Mouse (Mus musculus): ENCODE measurements around the gene Chst4. TPM values are rescaled to one million over a fixed set of nuclear protein-coding genes. Genes with fewer than 3 reads are reported as not detected.

The Chst4 gene
- polyA plus RNA-seq, 1 experiment: not detected

GRCm38 (mm10) chr8:109989151-109989550 is 50.4 kb downstream of the Chst4 start:
- Histone ChIP-seq H3K4me3 (replicated peaks) (no peak overlapping the region), H3K36me3 (replicated peaks; ENCODE audit: low read length) (no peaks in the 10 kb centered on the region), H3K9me3 (no peaks in the 10 kb centered on the region), H3K4me1 (no peaks in the 10 kb centered on the region), H3K27me3 (replicated peaks) (peaks cover 6% of the 10 kb centered on the region)
- TF ChIP-seq GATA1 (IDR thresholded peaks at IDR 0.05; ENCODE audit: borderline replicate concordance, low read length) (no peak), FLI1 (IDR thresholded peaks at IDR 0.05; ENCODE audit: low read length) (no peak)

- Histone ChIP-seq H3K4me1 (no peaks in the 10 kb centered on the region), H3K4me3 (replicated peaks) (no peak overlapping the region), H3K27me3 (replicated peaks) (peaks cover 6% of the 10 kb centered on the region), H3K9me3 (no peaks in the 10 kb centered on the region), H3K36me3 (replicated peaks; ENCODE audit: low read length) (no peaks in the 10 kb centered on the region)
- TF ChIP-seq FLI1 (IDR thresholded peaks at IDR 0.05; ENCODE audit: low read length): no peak
- TF ChIP-seq GATA1 (IDR thresholded peaks at IDR 0.05; ENCODE audit: borderline replicate concordance, low read length): no peak
Observed at GRCm38 (mm10) chr8:109987776-109988175, 51.8 kb downstream of the Chst4 start.

GRCm38 (mm10) chr8:109986384-109986783 is 53.2 kb downstream of the Chst4 start:
- TF ChIP-seq GATA1 (IDR thresholded peaks at IDR 0.05; ENCODE audit: borderline replicate concordance, low read length) (no peak), FLI1 (IDR thresholded peaks at IDR 0.05; ENCODE audit: low read length) (no peak)
- Histone ChIP-seq H3K27me3 (replicated peaks) (peaks cover 6% of the 10 kb centered on the region), H3K4me3 (replicated peaks) (no peak overlapping the region), H3K36me3 (replicated peaks; ENCODE audit: low read length) (no peaks in the 10 kb centered on the region), H3K9me3 (no peaks in the 10 kb centered on the region), H3K4me1 (no peaks in the 10 kb centered on the region)

GRCm38 (mm10) chr8:109983944-109984343 is 55.6 kb downstream of the Chst4 start:
- Histone ChIP-seq H3K36me3 (replicated peaks; ENCODE audit: low read length) (no peaks in the 10 kb centered on the region), H3K27me3 (replicated peaks) (peaks cover 6% of the 10 kb centered on the region), H3K4me3 (replicated peaks) (no peak overlapping the region), H3K4me1 (no peaks in the 10 kb centered on the region), H3K9me3 (no peaks in the 10 kb centered on the region)
- TF ChIP-seq FLI1 (IDR thresholded peaks at IDR 0.05; ENCODE audit: low read length): no peak
- TF ChIP-seq GATA1 (IDR thresholded peaks at IDR 0.05; ENCODE audit: borderline replicate concordance, low read length): no peak

- no peak for TF ChIP-seq FLI1 (IDR thresholded peaks at IDR 0.05; ENCODE audit: low read length)
- no peak for TF ChIP-seq GATA1 (IDR thresholded peaks at IDR 0.05; ENCODE audit: borderline replicate concordance, low read length)
- Histone ChIP-seq H3K4me3 (replicated peaks) (no peak overlapping the region), H3K27me3 (replicated peaks) (peaks cover 6% of the 10 kb centered on the region), H3K4me1 (no peaks in the 10 kb centered on the region), H3K9me3 (no peaks in the 10 kb centered on the region), H3K36me3 (replicated peaks; ENCODE audit: low read length) (no peaks in the 10 kb centered on the region)
Observed at GRCm38 (mm10) chr8:109982386-109983105, 57.0 kb downstream of the Chst4 start.

- Histone ChIP-seq H3K4me1 (no peaks in the 10 kb centered on the region), H3K4me3 (replicated peaks) (no peak overlapping the region), H3K9me3 (peaks cover 10% of the 10 kb centered on the region), H3K27me3 (replicated peaks) (peaks cover 2% of the 10 kb centered on the region), H3K36me3 (replicated peaks; ENCODE audit: low read length) (no peaks in the 10 kb centered on the region)
- TF ChIP-seq FLI1 (IDR thresholded peaks at IDR 0.05; ENCODE audit: low read length) (no peak), GATA1 (IDR thresholded peaks at IDR 0.05; ENCODE audit: borderline replicate concordance, low read length) (no peak)
Observed at GRCm38 (mm10) chr8:109979339-109979738, 60.2 kb downstream of the Chst4 start.

Other genes with a start within 250 kb of the Chst4 start
- gene Phlpp2, start 171.2 kb downstream of the Chst4 start, polyA plus RNA-seq (2012; ENCODE audit: insufficient read depth, low replicate concordance): 0.45 TPM in 1 of 2 replicates, not detected in the other
- not detected in 2 replicates for gene Marveld3, start 77.5 kb downstream of the Chst4 start, polyA plus RNA-seq (2012; ENCODE audit: insufficient read depth, low replicate concordance)
- gene Tat, start 49.3 kb downstream of the Chst4 start, polyA plus RNA-seq (2012; ENCODE audit: insufficient read depth, low replicate concordance): not detected in 2 replicates
- gene Zfp612, start 40.0 kb upstream of the Chst4 start, polyA plus RNA-seq (2012; ENCODE audit: insufficient read depth, low replicate concordance): not detected in 2 replicates
- not detected in 2 replicates for gene Gm21964, start 61.5 kb upstream of the Chst4 start, polyA plus RNA-seq (2012; ENCODE audit: insufficient read depth, low replicate concordance)
- not detected in 2 replicates for gene Gm17720, start 63.0 kb upstream of the Chst4 start, polyA plus RNA-seq (2012; ENCODE audit: insufficient read depth, low replicate concordance)
- not detected in 2 replicates for gene Calb2, start 128.5 kb upstream of the Chst4 start, polyA plus RNA-seq (2012; ENCODE audit: insufficient read depth, low replicate concordance)
- gene Cmtr2, start 175.9 kb upstream of the Chst4 start, polyA plus RNA-seq (2012; ENCODE audit: insufficient read depth, low replicate concordance): 0.47 TPM in 1 of 2 replicates, not detected in the other
- gene Hydin, start 227.2 kb upstream of the Chst4 start, polyA plus RNA-seq (2012; ENCODE audit: insufficient read depth, low replicate concordance): not detected in 2 replicates

Data from megakaryocyte, embryonic 14.5 days (primary cell).